Mouse (Mus musculus) lung, adult 2 months (tissue): ENCODE results near the gene Trcg1. TPM values are rescaled to one million over a fixed set of nuclear protein-coding genes. Genes with fewer than 3 reads are reported as not detected.
"Not testable (repeated sequence)": the region's sequence is repeated elsewhere in the genome, so short reads cannot be mapped to it uniquely, and the experiment has no call there.

Source experiments
- DNase-seq: peaks from one replicate; pipeline ENCODE4 v3.0.0; 2022
- H3K4me1 ChIP-seq: fragments of 200-500 bp; 2 replicates; pipeline ENCODE4 v1.6.1; 2011; ENCODE audit warnings: low read length; ENCODE audit not compliant: control insufficient read depth, insufficient read depth
- H3K4me3 ChIP-seq: fragments of 200-500 bp; replicated peaks from 2 replicates; pipeline ENCODE3; 2011; ENCODE audit warnings: low read depth, mild to moderate bottlenecking, control low read depth, low read length; ENCODE audit errors: extremely low read depth
- CTCF ChIP-seq: fragments of 200-500 bp; IDR thresholded peaks from 2 replicates; pipeline ENCODE4 v1.5.1; 2011; ENCODE audit warnings: mild to moderate bottlenecking, low read length, control low read depth; ENCODE audit not compliant: insufficient read depth
- POLR2A ChIP-seq: fragments of 200-500 bp; IDR thresholded peaks from 2 replicates; pipeline ENCODE4 v1.6.1; 2011; ENCODE audit warnings: low read depth, mild to moderate bottlenecking, control low read depth, low read length, borderline replicate concordance; ENCODE audit errors: extremely low read depth
- WGBS: fragments of 180-500 bp; shearing (Covaris S2); methylation state at CpG from one replicate; pipeline ENCODE4 v1.1.7; 2018; 5-methylcytosine and 5-hydroxymethylcytosine counted together
- polyA plus RNA-seq: library from polyadenylated mRNA; depleted of rRNA; stranded (reverse); fragments of >200 nt; gene quantifications from 2 replicates; pipeline ENCODE4 v1.2.3, GENCODE M21; 2012

Trcg1 gene
- polyA plus RNA-seq, 1 experiment: not detected

GRCm38 (mm10) chr9:57218776-57219175, 17.6 kb upstream of the Trcg1 start:
- TF ChIP-seq CTCF: no peak
- no peak for TF ChIP-seq POLR2A
- H3K4me3 ChIP-seq: no peak overlapping the region
- WGBS: 69% methylated on average over 5 of the region's 5 CpGs
- no peak for DNase-seq
- no peaks in the 10 kb centered on the region for H3K4me1 ChIP-seq

- TF ChIP-seq POLR2A (no peak), CTCF (no peak)
- 79% methylated on average over 1 of the region's 1 CpGs for WGBS
- H3K4me3 ChIP-seq: no peak overlapping the region
- no peaks in the 10 kb centered on the region for H3K4me1 ChIP-seq
- no peak for DNase-seq
Measured at GRCm38 (mm10) chr9:57219511-57219910, 16.8 kb upstream of the Trcg1 start.

GRCm38 (mm10) chr9:57220356-57220755, 16.0 kb upstream of the Trcg1 start:
- no peak overlapping the region for H3K4me3 ChIP-seq
- WGBS: 14% methylated on average over 6 of the region's 6 CpGs
- peak; percentile 22 for DNase-seq
- TF ChIP-seq POLR2A: no peak
- peak; percentile 51 for TF ChIP-seq CTCF
- no peaks in the 10 kb centered on the region for H3K4me1 ChIP-seq

GRCm38 (mm10) chr9:57223341-57223740, 13.0 kb upstream of the Trcg1 start:
- TF ChIP-seq CTCF (no peak), POLR2A (no peak)
- DNase-seq: no peak
- Histone ChIP-seq H3K4me1 (no peaks in the 10 kb centered on the region), H3K4me3 (no peak overlapping the region)

- WGBS: 70% methylated on average over 13 of the region's 13 CpGs
- no peak for DNase-seq
- Histone ChIP-seq H3K4me3 (no peak overlapping the region), H3K4me1 (0 out of 2 replicates have a peak, but pooled peaks cover 2% of the 10 kb centered on the region)
- no peak for TF ChIP-seq CTCF
Measured at GRCm38 (mm10) chr9:57225780-57226627, 10.4 kb upstream of the Trcg1 start.

GRCm38 (mm10) chr9:57226628-57227122, 9.7 kb upstream of the Trcg1 start:
- not testable (repeated sequence) for DNase-seq, H3K4me3 ChIP-seq, H3K4me1 ChIP-seq
- WGBS: 89% methylated on average over 6 of the region's 6 CpGs

GRCm38 (mm10) chr9:57227203-57227602, 9.2 kb upstream of the Trcg1 start:
- Histone ChIP-seq H3K4me3 (no peak overlapping the region), H3K4me1 (0 out of 2 replicates have a peak, but pooled peaks cover 2% of the 10 kb centered on the region)
- 73% methylated on average over 5 of the region's 5 CpGs for WGBS
- TF ChIP-seq CTCF (no peak), POLR2A (no peak)
- no peak for DNase-seq

- no peak for TF ChIP-seq CTCF
- no peak for TF ChIP-seq POLR2A
- H3K4me3 ChIP-seq: no peak overlapping the region
- H3K4me1 ChIP-seq: 0 out of 2 replicates have a peak, but pooled peaks cover 2% of the 10 kb centered on the region
- DNase-seq: no peak
- 67% methylated on average over 4 of the region's 4 CpGs for WGBS
Measured at GRCm38 (mm10) chr9:57228186-57228585, 8.2 kb upstream of the Trcg1 start.

- Histone ChIP-seq H3K4me1 (0 out of 2 replicates have a peak, but pooled peaks cover 2% of the 10 kb centered on the region), H3K4me3 (no peak overlapping the region)
- TF ChIP-seq POLR2A (no peak), CTCF (no peak)
- DNase-seq: no peak
- 68% methylated on average over 4 of the region's 4 CpGs for WGBS
Measured at GRCm38 (mm10) chr9:57229726-57230125, 6.6 kb upstream of the Trcg1 start.

- Histone ChIP-seq H3K4me1 (0 out of 2 replicates have a peak, but pooled peaks cover 2% of the 10 kb centered on the region), H3K4me3 (no peak overlapping the region)
- WGBS: 66% methylated on average over 9 of the region's 9 CpGs
- DNase-seq: no peak
- no peak for TF ChIP-seq CTCF
- TF ChIP-seq POLR2A: no peak
Measured at GRCm38 (mm10) chr9:57230146-57230783, 6.1 kb upstream of the Trcg1 start.
